Mouse (Mus musculus) cerebellum, postnatal 4 days (tissue): ENCODE measurements around the gene Fam171a1.
"Not testable (repeated sequence)": the region's sequence is repeated elsewhere in the genome, so short reads cannot be mapped to it uniquely, and the experiment has no call there.

Experiments
- DNase-seq, 2 experiments: peaks; one replicate each; pipeline ENCODE4 v3.0.0; 2022; ENCODE audit warnings: low spot score in 2 of 2, mixed read lengths in 1 of 2

The Fam171a1 gene

GRCm38 (mm10) chr2:3113866-3114265 is at the start of gene Fam171a1:
Fam171a1 (plus strand) TSS chr2:3114224.
- no peak for DNase-seq

GRCm38 (mm10) chr2:3069140-3069539 is 44.9 kb upstream of the Fam171a1 start:
- no peak for DNase-seq

- not testable (repeated sequence) for DNase-seq
Measured at GRCm38 (mm10) chr2:3088361-3088760, 25.7 kb upstream of the Fam171a1 start.

- DNase-seq, result no peak
Measured at GRCm38 (mm10) chr2:3089274-3089673, 24.8 kb upstream of the Fam171a1 start.

- DNase-seq, result no peak
Measured at GRCm38 (mm10) chr2:3096101-3096500, 17.9 kb upstream of the Fam171a1 start.

GRCm38 (mm10) chr2:3099971-3100370 is 14.1 kb upstream of the Fam171a1 start:
- DNase-seq, result no peak

GRCm38 (mm10) chr2:3101292-3101957 is 12.6 kb upstream of the Fam171a1 start:
- DNase-seq, result no peak

- DNase-seq, result no peak
Measured at GRCm38 (mm10) chr2:3102360-3102759, 11.7 kb upstream of the Fam171a1 start.

- DNase-seq, result no peak
Measured at GRCm38 (mm10) chr2:3107471-3107870, 6.6 kb upstream of the Fam171a1 start.

- no peak for DNase-seq
Measured at GRCm38 (mm10) chr2:3108431-3108830, 5.6 kb upstream of the Fam171a1 start.

- DNase-seq, result no peak
Measured at GRCm38 (mm10) chr2:3108834-3109233, 5.2 kb upstream of the Fam171a1 start.

GRCm38 (mm10) chr2:3117855-3118202 is 3.8 kb downstream of the Fam171a1 start:
- DNase-seq, result no peak

GRCm38 (mm10) chr2:3118203-3118941 is 4.3 kb downstream of the Fam171a1 start:
- DNase-seq, result peak; percentile 77 to 83

GRCm38 (mm10) chr2:3118969-3119368 is 4.9 kb downstream of the Fam171a1 start:
- no peak for DNase-seq

GRCm38 (mm10) chr2:3119371-3119935 is 5.4 kb downstream of the Fam171a1 start:
- no peak for DNase-seq

- DNase-seq, result no peak
Measured at GRCm38 (mm10) chr2:3122571-3122970, 8.5 kb downstream of the Fam171a1 start.

GRCm38 (mm10) chr2:3127256-3127883 is 13.3 kb downstream of the Fam171a1 start:
- DNase-seq, result no peak

- no peak for DNase-seq
Measured at GRCm38 (mm10) chr2:3128344-3128871, 14.4 kb downstream of the Fam171a1 start.

- no peak for DNase-seq
Measured at GRCm38 (mm10) chr2:3128910-3129309, 14.9 kb downstream of the Fam171a1 start.

GRCm38 (mm10) chr2:3132473-3132872 is 18.4 kb downstream of the Fam171a1 start:
- DNase-seq, result no peak

- no peak for DNase-seq
Measured at GRCm38 (mm10) chr2:3134580-3135296, 20.7 kb downstream of the Fam171a1 start.

- DNase-seq, result no peak
Measured at GRCm38 (mm10) chr2:3135297-3135684, 21.3 kb downstream of the Fam171a1 start.
